Mouse (Mus musculus) midbrain, postnatal 0 days (tissue): ENCODE data around the gene Rab23. TPM values are rescaled to one million over a fixed set of nuclear protein-coding genes. Genes with fewer than 3 reads are reported as not detected.

Experiments used
- ATAC-seq: fragments of 200-750 bp; cut with Nextera tagmentation; 2 replicates; pipeline ENCODE4 v1.8.0; 2017; ENCODE audit warnings: moderate number of reproducible peaks, mild to moderate bottlenecking, moderate TSS enrichment, moderate library complexity; ENCODE audit not compliant: low FRiP score
- DNase-seq: peaks from one replicate; pipeline ENCODE4 v3.0.0-alpha.2; 2015; ENCODE audit warnings: low spot score
- H3K27ac ChIP-seq: fragments of 300-500 bp; sonication (generic); 2 replicates; pipeline ENCODE4 v1.5.1; 2014; ENCODE audit warnings: low read depth, mild to moderate bottlenecking, low read length, mixed read lengths
- H3K27me3 ChIP-seq: fragments of 300-500 bp; sonication (generic); 2 replicates; pipeline ENCODE4 v1.6.1; 2014; ENCODE audit warnings: low read length, control low read depth, mixed read lengths; ENCODE audit not compliant: insufficient read depth
- H3K36me3 ChIP-seq: fragments of 300-500 bp; sonication (generic); 2 replicates; pipeline ENCODE4 v1.6.1; 2014; ENCODE audit warnings: low read length, control low read depth, mixed read lengths; ENCODE audit not compliant: insufficient read depth
- H3K4me1 ChIP-seq: fragments of 300-500 bp; sonication (generic); 2 replicates; pipeline ENCODE4 v1.6.1; 2014; ENCODE audit warnings: mild to moderate bottlenecking, control low read depth, antibody characterized with exemption, low read length, mixed read lengths; ENCODE audit not compliant: insufficient read depth
- H3K4me2 ChIP-seq: fragments of 300-500 bp; sonication (generic); 2 replicates; pipeline ENCODE4 v1.6.1; 2014; ENCODE audit warnings: low read depth, mild to moderate bottlenecking, low read length, mixed read lengths; ENCODE audit not compliant: poor library complexity, severe bottlenecking
- H3K4me3 ChIP-seq: fragments of 300-500 bp; sonication (generic); 2 replicates; pipeline ENCODE4 v1.5.1; 2014; ENCODE audit warnings: low read depth, mild to moderate bottlenecking, low read length, moderate library complexity
- H3K9ac ChIP-seq: fragments of 300-500 bp; sonication (generic); replicated peaks from 2 replicates; pipeline ENCODE4 v1.6.1; 2014; ENCODE audit warnings: mild to moderate bottlenecking, low read length, moderate library complexity, mixed read lengths; ENCODE audit not compliant: poor library complexity, severe bottlenecking
- H3K9me3 ChIP-seq: fragments of 300-500 bp; sonication (generic); 2 replicates; pipeline ENCODE4 v1.6.1; 2016; ENCODE audit warnings: low read length, control low read depth
- CTCF ChIP-seq: IDR thresholded peaks from 2 replicates; pipeline ENCODE4 v1.5.1; 2016; ENCODE audit warnings: antibody characterized with exemption, mild to moderate bottlenecking
- WGBS: fragments of 180-500 bp; shearing (Covaris S2); extraction: QIAGEN DNeasy Blood & Tissue Kit; methylation state at CpG from one replicate; pipeline ENCODE4 v1.1.7; 2014; 5-methylcytosine and 5-hydroxymethylcytosine counted together
- polyA plus RNA-seq: library from polyadenylated mRNA; unstranded; fragments of >200 nt; fragmentation: Nextera tagmentation; extraction: Ambion mirVana; gene quantifications from 2 replicates; pipeline ENCODE4 v1.2.1, GENCODE M21; 2015
- total RNA-seq: library from RNA; depleted of rRNA; stranded (reverse); fragments of >200 nt; gene quantifications from 2 replicates; pipeline ENCODE4 v1.2.3, GENCODE M21; 2014; rRNA removed

Rab23 gene
- total and polyA plus RNA-seq, 2 experiments from 2014 or later: 9.3 to 29.8 TPM

GRCm38 (mm10) chr1:33772106-33772505 lies 52.4 kb downstream of the Rab23 start:
- Histone ChIP-seq H3K9ac (no peak overlapping the region), H3K27ac (no peak overlapping the region), H3K27me3 (no peaks in the 10 kb centered on the region), H3K4me2 (no peak overlapping the region), H3K4me3 (no peak overlapping the region), H3K4me1 (no peaks in the 10 kb centered on the region), H3K36me3 (peaks cover 20% of the 10 kb centered on the region), H3K9me3 (no peaks in the 10 kb centered on the region)
- 95% methylated on average over 9 of the region's 9 CpGs for WGBS
- DNase-seq (no peak), ATAC-seq (no peak)
- no peak for TF ChIP-seq CTCF

DNA sequence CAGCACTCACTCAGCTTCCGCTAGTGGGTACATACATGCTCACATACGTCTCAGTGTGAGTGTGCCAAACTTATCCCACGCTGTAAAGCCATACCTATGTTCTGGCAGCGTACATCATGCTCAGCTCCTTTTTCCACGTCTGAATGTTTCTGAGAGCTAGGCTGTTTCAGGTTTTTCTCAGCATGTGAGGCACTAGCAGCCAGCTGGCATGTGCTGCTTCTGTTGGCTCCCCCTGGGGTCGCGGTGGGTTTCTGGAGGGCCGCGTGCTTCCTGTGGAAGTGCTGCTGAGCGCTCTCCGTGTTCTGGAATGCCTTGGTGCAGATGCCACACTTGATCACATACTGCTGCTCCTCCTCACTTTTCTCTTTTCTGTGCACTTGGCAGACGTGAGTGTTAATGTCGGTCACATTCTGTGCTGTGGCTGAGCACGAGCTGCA lies 56.5 kb downstream of the Rab23 start:
- ATAC-seq: no peak
- H3K36me3 ChIP-seq: peaks cover 19% of the 10 kb centered on the region
- 86% methylated on average over 14 of the region's 14 CpGs for WGBS
- no peaks in the 10 kb centered on the region for H3K4me1 ChIP-seq
- no peak overlapping the region for H3K4me3 ChIP-seq
- TF ChIP-seq CTCF: no peak
- no peak overlapping the region for H3K9ac ChIP-seq
- H3K9me3 ChIP-seq: no peaks in the 10 kb centered on the region
- DNase-seq: peak; percentile 5
- no peaks in the 10 kb centered on the region for H3K27me3 ChIP-seq
- H3K4me2 ChIP-seq: no peak overlapping the region
- H3K27ac ChIP-seq: no peak overlapping the region

GRCm38 (mm10) chr1:33784561-33784960 lies 64.9 kb downstream of the Rab23 start:
- Histone ChIP-seq H3K4me2 (no peak overlapping the region), H3K4me3 (no peak overlapping the region), H3K27ac (no peak overlapping the region), H3K9me3 (no peaks in the 10 kb centered on the region), H3K36me3 (peaks cover 7% of the 10 kb centered on the region; the same call in 1 of the 2 replicates), H3K27me3 (no peaks in the 10 kb centered on the region), H3K9ac (no peak overlapping the region), H3K4me1 (no peaks in the 10 kb centered on the region)
- no peak for ATAC-seq
- WGBS: 95% methylated on average over 5 of the region's 5 CpGs
- no peak for TF ChIP-seq CTCF
- DNase-seq: no peak

DNA sequence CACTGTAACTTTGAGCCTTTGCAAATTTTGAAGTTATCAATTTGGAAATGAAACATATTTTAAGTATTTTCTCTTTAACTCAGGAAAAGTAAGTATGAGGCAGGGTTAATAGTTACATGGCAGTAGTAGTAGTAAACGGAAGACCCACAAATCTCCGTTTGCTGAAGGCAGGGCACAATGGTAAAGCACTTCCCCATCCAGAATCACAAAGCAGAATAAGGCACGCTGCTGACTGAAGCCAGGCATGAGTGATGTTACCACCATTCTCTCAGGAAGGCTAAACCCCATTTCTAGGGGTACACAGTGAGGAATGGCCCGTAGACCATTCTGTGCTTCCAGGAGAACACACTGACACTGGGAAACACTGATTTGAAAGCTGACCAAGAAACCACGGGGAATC lies 68.4 kb downstream of the Rab23 start:
- no peak overlapping the region for H3K9ac ChIP-seq
- H3K36me3 ChIP-seq: peaks cover 4% of the 10 kb centered on the region; the same call in 1 of the 2 replicates
- H3K4me2 ChIP-seq: no peak overlapping the region
- ATAC-seq (no peak), DNase-seq (no peak)
- H3K4me3 ChIP-seq: no peak overlapping the region
- H3K27me3 ChIP-seq: no peaks in the 10 kb centered on the region
- no peaks in the 10 kb centered on the region for H3K4me1 ChIP-seq
- 80% methylated on average over 5 of the region's 5 CpGs for WGBS
- TF ChIP-seq CTCF: no peak
- H3K27ac ChIP-seq: no peak overlapping the region
- no peaks in the 10 kb centered on the region for H3K9me3 ChIP-seq

GRCm38 (mm10) chr1:33788493-33788892 lies 68.8 kb downstream of the Rab23 start:
- no peak for ATAC-seq
- DNase-seq: no peak
- 71% methylated on average over 3 of the region's 3 CpGs for WGBS

More at GRCm38 (mm10) chr1:33788493-33788892, 68.8 kb downstream of the Rab23 start:
- Histone ChIP-seq H3K27me3 (no peaks in the 10 kb centered on the region), H3K4me3 (no peak overlapping the region), H3K9ac (no peak overlapping the region), H3K4me1 (no peaks in the 10 kb centered on the region), H3K9me3 (no peaks in the 10 kb centered on the region), H3K27ac (no peak overlapping the region), H3K36me3 (peaks cover 2% of the 10 kb centered on the region; the same call in 1 of the 2 replicates), H3K4me2 (no peak overlapping the region)
- TF ChIP-seq CTCF: no peak

Other genes starting within 250 kb of the Rab23 start
- gene Prim2, start 50.1 kb upstream of the Rab23 start, total RNA-seq: 18.7 and 21.5 TPM in 2 replicates
- 12.6 and 13.2 TPM in 2 replicates for gene Prim2, start 50.1 kb upstream of the Rab23 start, polyA plus RNA-seq
- gene Bag2, start 37.9 kb downstream of the Rab23 start, total RNA-seq: 12.8 and 26.1 TPM in 2 replicates
- 28.1 and 29.0 TPM in 2 replicates for gene Bag2, start 37.9 kb downstream of the Rab23 start, polyA plus RNA-seq
- gene Zfp451, start 94.7 kb downstream of the Rab23 start, total RNA-seq: 78.8 and 101 TPM in 2 replicates
- 29.2 and 34.2 TPM in 2 replicates for gene Zfp451, start 94.7 kb downstream of the Rab23 start, polyA plus RNA-seq
- gene Bend6, start 187.9 kb downstream of the Rab23 start, total RNA-seq: 115 and 128 TPM in 2 replicates
- 92.0 and 96.9 TPM in 2 replicates for gene Bend6, start 187.9 kb downstream of the Rab23 start, polyA plus RNA-seq
- gene Dst, start 188.3 kb downstream of the Rab23 start, total RNA-seq: 155 and 184 TPM in 2 replicates
- gene Dst, start 188.3 kb downstream of the Rab23 start, polyA plus RNA-seq: 25.7 and 31.7 TPM in 2 replicates